ENCODE assay signal across 25 mouse cellular contexts in the genomic region with DNA sequence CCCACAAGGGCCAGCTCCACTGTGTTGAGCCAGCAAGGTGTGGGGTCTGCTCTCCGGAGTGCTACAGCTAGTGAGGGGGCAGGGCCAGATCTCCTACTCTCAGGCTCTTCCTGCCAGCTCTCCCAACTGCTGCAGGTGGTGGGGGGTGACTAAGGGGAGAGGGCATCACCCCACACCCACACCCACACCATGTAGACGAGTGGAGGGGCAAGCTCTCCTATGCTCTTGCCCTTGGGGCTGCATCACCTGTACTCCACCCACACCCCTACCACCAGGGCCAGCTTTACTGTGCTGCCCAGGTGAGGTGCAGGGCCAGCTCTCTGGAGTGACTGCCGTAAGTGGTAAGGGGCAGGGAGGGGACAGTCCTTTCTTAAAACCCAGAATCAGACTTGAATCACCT.
DNase-seq lines count a peak whose midpoint lies in the region; ATAC-seq and TF ChIP-seq lines count a peak whose summit lies in the region.
"Had no signal": no experiment of that assay in that cellular context is flagged by ENCODE, and none has a peak within 500 bp of the region (broad histone marks: within the 10 kb centered on the region; RNA-seq: fewer than 3 reads in every experiment).

No protein-coding gene starts in this region.

- H3K4me1 ChIP-seq in intestine, embryonic 14.5 days (replicated peaks; ENCODE audit: control insufficient read depth, insufficient read depth, low read length) = no peaks in the 10 kb centered on the region
- no peaks in the 10 kb centered on the region for H3K4me1 ChIP-seq in intestine, postnatal 0 days (replicated peaks; ENCODE audit: control insufficient read depth, insufficient read depth, low read length)
- no peaks in the 10 kb centered on the region for H3K4me1 ChIP-seq in lung, embryonic 15.5 days
- 0 out of 2 replicates have a peak, but pooled peaks cover 5% of the 10 kb centered on the region for H3K4me1 ChIP-seq in embryonic facial prominence, embryonic 12.5 days
- peaks cover 7% of the 10 kb centered on the region; the same call in 1 of the 2 replicates for H3K4me1 ChIP-seq in embryonic facial prominence, embryonic 13.5 days
- H3K4me1 ChIP-seq: heart, embryonic 15.5 days; midbrain, embryonic 15.5 days; neural tube, embryonic 15.5 days had no signal

- no peaks in the 10 kb centered on the region for H3K27me3 ChIP-seq in intestine, embryonic 14.5 days (replicated peaks; ENCODE audit: control insufficient read depth, insufficient read depth, low read length)
- H3K27me3 ChIP-seq in intestine, postnatal 0 days (replicated peaks; ENCODE audit: control insufficient read depth, insufficient read depth, low read length) = no peaks in the 10 kb centered on the region
- H3K27me3 ChIP-seq in lung, embryonic 15.5 days = no peaks in the 10 kb centered on the region
- H3K27me3 ChIP-seq in embryonic facial prominence, embryonic 12.5 days = no peaks in the 10 kb centered on the region
- H3K27me3 ChIP-seq in embryonic facial prominence, embryonic 13.5 days = no peaks in the 10 kb centered on the region
- H3K27me3 ChIP-seq: heart, embryonic 15.5 days; midbrain, embryonic 15.5 days; neural tube, embryonic 15.5 days had no signal

- DNase-seq in intestine, embryonic 14.5 days (ENCODE audit: low spot score) = no peak
- DNase-seq in lung, postnatal 36 days = no peak
- no peak for DNase-seq in spleen, postnatal 14 days (ENCODE audit: low spot score in 2 of 2)
- DNase-seq: adrenal gland, postnatal 25 days; B cell, adult 2 months; cerebellum, adult 11-12 months; cerebellum, postnatal 10 days; kidney, adult 11 months; kidney, postnatal 10 days; layer of hippocampus, postnatal 36 days; left cerebral cortex, postnatal 4 days; lung, adult 18-20 months; retina, postnatal 1 day; right cerebral cortex, postnatal 14 days; thymus, adult 18-20 months; thymus, postnatal 25 days had no signal

- H3K9ac ChIP-seq in intestine, embryonic 14.5 days (ENCODE audit: low read length) = no peak overlapping the region
- no peak overlapping the region for H3K9ac ChIP-seq in intestine, postnatal 0 days (ENCODE audit: low read depth, low read length)
- no peak overlapping the region for H3K9ac ChIP-seq in lung, embryonic 15.5 days
- H3K9ac ChIP-seq in embryonic facial prominence, embryonic 12.5 days = no peak overlapping the region
- no peak overlapping the region for H3K9ac ChIP-seq in embryonic facial prominence, embryonic 13.5 days
- H3K9ac ChIP-seq: heart, embryonic 15.5 days; hindbrain, embryonic 12.5 days; midbrain, embryonic 15.5 days; neural tube, embryonic 15.5 days had no signal

- TF ChIP-seq CTCF in intestine, postnatal 0 days (IDR thresholded peaks at IDR 0.05; ENCODE audit: low read depth) = no peak

- WGBS in intestine, embryonic 14.5 days = 61% methylated on average over 3 of the region's 3 CpGs
- 80% methylated on average over 3 of the region's 3 CpGs for WGBS in intestine, postnatal 0 days
- 49% methylated on average over 3 of the region's 3 CpGs for WGBS in lung, embryonic 15.5 days
- WGBS in embryonic facial prominence, embryonic 12.5 days = 73% methylated on average over 3 of the region's 3 CpGs
- WGBS in embryonic facial prominence, embryonic 13.5 days = 68% methylated on average over 3 of the region's 3 CpGs

- no peak overlapping the region for H3K27ac ChIP-seq in intestine, embryonic 14.5 days (ENCODE audit: low read depth)
- H3K27ac ChIP-seq in intestine, postnatal 0 days (ENCODE audit: low read depth, low read length) = no peak overlapping the region
- no peak overlapping the region for H3K27ac ChIP-seq in lung, embryonic 15.5 days
- H3K27ac ChIP-seq in embryonic facial prominence, embryonic 12.5 days = no peak overlapping the region
- H3K27ac ChIP-seq in embryonic facial prominence, embryonic 13.5 days = no peak overlapping the region
- H3K27ac ChIP-seq: heart, embryonic 15.5 days; hindbrain, embryonic 12.5 days; midbrain, embryonic 15.5 days; neural tube, embryonic 15.5 days had no signal

- no peaks in the 10 kb centered on the region for H3K9me3 ChIP-seq in intestine, embryonic 14.5 days (ENCODE audit: control insufficient read depth, low read length)
- no peaks in the 10 kb centered on the region for H3K9me3 ChIP-seq in intestine, postnatal 0 days (ENCODE audit: control insufficient read depth)
- H3K9me3 ChIP-seq in lung, embryonic 15.5 days = no peaks in the 10 kb centered on the region
- H3K9me3 ChIP-seq in embryonic facial prominence, embryonic 12.5 days = no peaks in the 10 kb centered on the region
- H3K9me3 ChIP-seq in embryonic facial prominence, embryonic 13.5 days = no peaks in the 10 kb centered on the region
- H3K9me3 ChIP-seq: heart, embryonic 15.5 days; hindbrain, embryonic 12.5 days; midbrain, embryonic 15.5 days; neural tube, embryonic 15.5 days had no signal

- ATAC-seq in intestine, embryonic 14.5 days (replicated peaks; ENCODE audit: low FRiP score, low TSS enrichment, low read depth) = 0 out of 2 replicates have a peak, but pooled peaks have one; percentile 43
- ATAC-seq in intestine, postnatal 0 days = no peak
- 0 out of 2 replicates have a peak, but pooled peaks have one; percentile 39 for ATAC-seq in lung, embryonic 15.5 days (ENCODE audit: borderline replicate concordance, extremely low read depth, low FRiP score, low TSS enrichment)
- 0 out of 2 replicates have a peak, but pooled peaks have one; percentile 35 for ATAC-seq in embryonic facial prominence, embryonic 12.5 days (ENCODE audit: insufficient number of reproducible peaks, insufficient read depth, low FRiP score, low TSS enrichment)
- ATAC-seq in embryonic facial prominence, embryonic 13.5 days (ENCODE audit: insufficient number of reproducible peaks, insufficient read depth, low FRiP score, low TSS enrichment, low read depth) = 0 out of 2 replicates have a peak, but pooled peaks have one; percentile 10
- ATAC-seq: forebrain, embryonic 16.5 days; midbrain, embryonic 15.5 days had no signal

- no peaks in the 10 kb centered on the region for H3K36me3 ChIP-seq in intestine, embryonic 14.5 days (ENCODE audit: control insufficient read depth, insufficient read depth, low read length)
- H3K36me3 ChIP-seq in intestine, postnatal 0 days (ENCODE audit: control insufficient read depth, insufficient read depth) = no peaks in the 10 kb centered on the region
- H3K36me3 ChIP-seq in lung, embryonic 15.5 days = no peaks in the 10 kb centered on the region
- no peaks in the 10 kb centered on the region for H3K36me3 ChIP-seq in embryonic facial prominence, embryonic 12.5 days
- H3K36me3 ChIP-seq in embryonic facial prominence, embryonic 13.5 days = no peaks in the 10 kb centered on the region
- H3K36me3 ChIP-seq: heart, embryonic 15.5 days; hindbrain, embryonic 12.5 days; midbrain, embryonic 15.5 days; neural tube, embryonic 15.5 days had no signal

- no peak overlapping the region for H3K4me2 ChIP-seq in intestine, embryonic 14.5 days (ENCODE audit: low read length)
- no peak overlapping the region for H3K4me2 ChIP-seq in intestine, postnatal 0 days (replicated peaks; ENCODE audit: low read depth)
- H3K4me2 ChIP-seq in lung, embryonic 15.5 days = no peak overlapping the region
- H3K4me2 ChIP-seq in embryonic facial prominence, embryonic 12.5 days (replicated peaks) = no peak overlapping the region
- no peak overlapping the region for H3K4me2 ChIP-seq in embryonic facial prominence, embryonic 13.5 days
- H3K4me2 ChIP-seq: heart, embryonic 15.5 days; hindbrain, embryonic 12.5 days; midbrain, embryonic 15.5 days; neural tube, embryonic 15.5 days had no signal

- no peak overlapping the region for H3K4me3 ChIP-seq in intestine, embryonic 14.5 days (ENCODE audit: low read depth, low read length)
- H3K4me3 ChIP-seq in intestine, postnatal 0 days (ENCODE audit: low read depth, low read length) = no peak overlapping the region
- H3K4me3 ChIP-seq in lung, embryonic 15.5 days = no peak overlapping the region
- no peak overlapping the region for H3K4me3 ChIP-seq in embryonic facial prominence, embryonic 12.5 days
- no peak overlapping the region for H3K4me3 ChIP-seq in embryonic facial prominence, embryonic 13.5 days
- H3K4me3 ChIP-seq: heart, embryonic 15.5 days; hindbrain, embryonic 12.5 days; midbrain, embryonic 15.5 days; neural tube, embryonic 15.5 days had no signal
